Mouse (Mus musculus): ENCODE data around the gene Rrp1.

GRCm38 (mm10) chr10:78388216-78388980 lies 24.4 kb downstream of the Rrp1 start:
- TF ChIP-seq CTCF (IDR thresholded peaks at IDR 0.05; ENCODE audit: control insufficient read depth, insufficient read depth, low read length) (no peak), POLR2A (IDR thresholded peaks at IDR 0.05; ENCODE audit: borderline replicate concordance, control insufficient read depth, low read depth, low read length) (no peak)

All from bone marrow, adult 2 months (tissue).